Mouse (Mus musculus) liver, embryonic 11.5 days (tissue): Measurements from ENCODE around the gene Elf4. TPM values are rescaled to one million over a fixed set of nuclear protein-coding genes. Genes with fewer than 3 reads are reported as not detected.

Experiments used
- ATAC-seq: fragments of 200-750 bp; cut with Nextera tagmentation; replicated peaks from 2 replicates; pipeline ENCODE4 v1.8.0; 2017; ENCODE audit warnings: moderate number of reproducible peaks, mild to moderate bottlenecking, moderate TSS enrichment, moderate library complexity; ENCODE audit not compliant: low FRiP score
- DNase-seq: peaks from one replicate; pipeline ENCODE4 v3.0.0-alpha.2; 2017; ENCODE audit warnings: low spot score
- H3K27ac ChIP-seq: fragments of 300-500 bp; sonication (generic); 2 replicates; pipeline ENCODE4 v1.5.1; 2014; ENCODE audit warnings: mild to moderate bottlenecking, low read depth, low read length, control low read depth
- H3K27me3 ChIP-seq: fragments of 300-500 bp; sonication (generic); replicated peaks from 2 replicates; pipeline ENCODE4 v1.6.1; 2014; ENCODE audit warnings: low read length, mixed read lengths; ENCODE audit not compliant: control insufficient read depth, insufficient read depth
- H3K36me3 ChIP-seq: fragments of 300-500 bp; sonication (generic); 2 replicates; pipeline ENCODE4 v1.6.1; 2014; ENCODE audit warnings: mild to moderate bottlenecking, low read length, moderate library complexity, mixed read lengths; ENCODE audit not compliant: control insufficient read depth, insufficient read depth
- H3K4me1 ChIP-seq: fragments of 300-500 bp; sonication (generic); replicated peaks from 2 replicates; pipeline ENCODE4 v1.6.1; 2014; ENCODE audit warnings: low read length, mixed read lengths; ENCODE audit not compliant: control insufficient read depth, insufficient read depth
- H3K4me2 ChIP-seq: fragments of 300-500 bp; sonication (generic); 2 replicates; pipeline ENCODE4 v1.6.1; 2014; ENCODE audit warnings: mild to moderate bottlenecking, control low read depth, moderate library complexity
- H3K4me3 ChIP-seq: fragments of 300-500 bp; sonication (generic); 2 replicates; pipeline ENCODE4 v1.5.1; 2014; ENCODE audit warnings: low read depth, low read length, control low read depth
- H3K9ac ChIP-seq: fragments of 300-500 bp; sonication (generic); 2 replicates; pipeline ENCODE4 v1.6.1; 2014; ENCODE audit warnings: low read depth, low read length, control low read depth
- H3K9me3 ChIP-seq: fragments of 300-500 bp; sonication (generic); 2 replicates; pipeline ENCODE4 v1.6.1; 2016; ENCODE audit warnings: low read length, inconsistent platforms, mixed read lengths; ENCODE audit not compliant: control insufficient read depth
- WGBS: fragments of 180-500 bp; shearing (Covaris S2); extraction: QIAGEN DNeasy Blood & Tissue Kit; methylation state at CpG from one replicate; pipeline ENCODE4 v1.1.7; 2014; 5-methylcytosine and 5-hydroxymethylcytosine counted together
- polyA plus RNA-seq: library from polyadenylated mRNA; unstranded; fragments of >200 nt; fragmentation: Nextera tagmentation; extraction: Ambion mirVana; gene quantifications from 2 replicates; pipeline ENCODE4 v1.2.1, GENCODE M21; 2014

The Elf4 gene
- polyA plus RNA-seq, 1 experiment from 2014 or later: 7.8 TPM

DNA sequence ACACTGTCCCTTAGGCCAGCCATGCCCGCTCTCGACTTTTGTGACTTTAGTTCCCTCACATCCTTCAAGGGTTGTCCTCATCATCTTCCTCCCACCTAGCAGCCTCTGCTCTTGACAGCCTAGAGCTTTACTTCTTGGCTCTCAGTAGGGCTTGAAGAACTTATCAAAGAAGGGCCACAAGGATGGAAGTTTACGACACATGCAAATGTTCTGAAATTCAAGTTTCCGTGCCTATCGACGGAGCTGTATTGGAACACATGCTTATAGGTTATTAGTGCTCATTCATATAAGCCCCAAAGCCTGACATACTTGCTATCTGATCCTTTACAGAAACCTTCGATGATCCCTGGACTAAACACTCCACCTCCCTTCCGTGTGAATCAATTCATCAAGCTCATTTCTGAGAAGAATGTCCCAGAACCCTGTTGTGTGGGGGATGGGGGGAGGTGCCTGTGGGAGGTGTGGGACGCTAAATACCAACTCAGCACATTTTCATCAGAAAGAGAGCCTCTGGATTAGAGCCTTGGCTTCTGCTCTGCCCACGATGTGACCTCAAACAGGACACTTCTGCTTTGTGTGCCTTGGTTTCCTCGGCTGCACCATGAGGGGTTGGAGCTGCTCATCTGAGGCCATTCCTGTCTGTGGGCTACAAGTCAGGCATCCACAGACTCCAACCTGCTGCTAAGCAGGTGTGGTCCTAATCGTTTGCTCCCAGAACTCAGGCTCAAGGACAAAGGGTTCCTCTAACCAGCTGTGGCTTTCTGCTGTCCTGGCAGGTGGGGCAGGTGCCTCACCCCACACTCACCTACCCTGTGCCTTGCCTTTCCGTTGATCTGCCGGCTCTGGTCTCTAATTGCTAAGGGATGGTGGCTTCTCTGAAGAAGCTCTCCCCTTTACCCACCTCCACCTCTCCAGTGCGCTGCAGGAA is 30.1 kb downstream of the Elf4 start:
- no peak for ATAC-seq

DNA sequence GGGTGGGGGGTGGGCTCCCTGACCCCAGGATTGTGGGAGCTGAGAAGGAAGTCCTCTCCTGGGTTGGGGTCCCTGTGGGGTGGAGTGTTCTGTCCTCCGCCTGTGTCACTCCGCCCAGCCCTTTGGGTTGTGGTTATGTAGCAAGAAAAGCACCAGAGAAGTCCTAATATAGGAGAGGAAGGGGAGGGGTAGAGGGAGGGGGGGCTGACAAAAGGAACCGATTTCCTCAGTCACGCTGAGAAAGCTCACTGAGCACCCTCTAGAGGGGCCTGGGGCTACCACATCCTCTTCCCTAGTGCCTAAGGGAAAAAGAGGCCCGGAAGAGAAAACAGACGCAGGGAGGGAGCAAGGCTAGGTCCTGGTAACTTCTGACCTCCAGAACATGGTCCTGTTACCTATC is 33.4 kb downstream of the Elf4 start:
- Histone ChIP-seq H3K4me1 (peaks cover 32% of the 10 kb centered on the region), H3K27ac (no peak overlapping the region), H3K27me3 (no peaks in the 10 kb centered on the region; the same call in 1 of the 2 replicates), H3K9ac (no peak overlapping the region), H3K9me3 (no peaks in the 10 kb centered on the region), H3K4me2 (no peak overlapping the region), H3K36me3 (no peaks in the 10 kb centered on the region), H3K4me3 (no peak overlapping the region)
- 23% methylated on average over 5 of the region's 6 CpGs for WGBS
- DNase-seq (no peak), ATAC-seq (0 out of 2 replicates have a peak, but pooled peaks have one; percentile 44)

More for the DNA sequence above, 30.1 kb downstream of the Elf4 start:
- Histone ChIP-seq H3K9ac (no peak overlapping the region), H3K27me3 (no peaks in the 10 kb centered on the region; the same call in 1 of the 2 replicates), H3K36me3 (no peaks in the 10 kb centered on the region), H3K4me1 (peaks cover 19% of the 10 kb centered on the region), H3K4me2 (peak overlapping the region; percentile 44), H3K27ac (peak overlapping the region; percentile 32; the same call in 1 of the 2 replicates), H3K4me3 (no peak overlapping the region; the same call in 1 of the 2 replicates), H3K9me3 (no peaks in the 10 kb centered on the region)
- WGBS: 54% methylated on average over 15 of the region's 15 CpGs
- DNase-seq: no peak

DNA sequence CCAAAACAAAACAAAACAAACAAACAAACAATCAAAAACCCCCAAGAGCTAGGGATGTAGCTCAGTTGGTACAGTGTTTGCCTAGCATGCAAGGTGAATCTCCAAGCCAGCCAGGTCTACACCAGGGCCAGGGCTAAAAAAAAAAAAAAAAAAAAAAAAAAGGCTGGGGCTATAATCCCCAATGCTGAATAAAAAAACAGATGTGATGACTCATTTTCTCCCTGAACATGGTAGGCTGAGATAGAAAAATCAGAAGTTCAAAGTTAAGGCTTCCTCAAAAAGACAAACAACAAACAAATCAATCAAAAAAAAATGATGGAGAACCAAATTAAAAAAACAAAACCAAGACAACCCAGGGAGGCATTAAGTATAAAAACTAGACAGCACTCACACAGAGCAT is 33.8 kb downstream of the Elf4 start:
- H3K9ac ChIP-seq: no peak overlapping the region
- DNase-seq: no peak

DNA sequence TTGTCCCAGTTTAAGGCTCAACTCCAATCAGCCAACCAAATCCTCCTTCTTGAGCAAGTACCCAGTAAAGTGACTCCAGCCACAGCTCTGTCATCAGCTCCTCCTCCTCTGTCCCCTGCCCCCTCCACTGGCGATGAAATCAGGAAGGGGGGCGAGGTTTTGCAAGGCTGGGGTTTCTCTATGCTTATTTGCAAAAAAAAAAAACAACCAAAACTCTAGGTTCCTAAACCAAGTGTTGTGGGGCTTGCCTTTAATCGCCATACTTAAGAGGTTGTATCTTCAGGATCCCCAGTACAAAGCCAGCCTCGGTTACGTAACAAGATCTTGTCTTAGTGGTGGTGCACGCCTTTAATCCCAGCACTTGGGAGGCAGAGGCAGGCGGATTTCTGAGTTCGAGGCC is 34.3 kb downstream of the Elf4 start:
- Histone ChIP-seq H3K27ac (no peak overlapping the region), H3K9me3 (no peaks in the 10 kb centered on the region), H3K27me3 (no peaks in the 10 kb centered on the region; the same call in 1 of the 2 replicates), H3K4me2 (no peak overlapping the region), H3K36me3 (no peaks in the 10 kb centered on the region), H3K4me1 (peaks cover 34% of the 10 kb centered on the region), H3K9ac (no peak overlapping the region), H3K4me3 (no peak overlapping the region)
- no peak for ATAC-seq
- WGBS: 54% methylated on average over 8 of the region's 8 CpGs
- no peak for DNase-seq

More for the DNA sequence above, 33.8 kb downstream of the Elf4 start:
- Histone ChIP-seq H3K9me3 (no peaks in the 10 kb centered on the region), H3K4me1 (peaks cover 36% of the 10 kb centered on the region), H3K4me3 (no peak overlapping the region), H3K27ac (no peak overlapping the region), H3K27me3 (no peaks in the 10 kb centered on the region; the same call in 1 of the 2 replicates), H3K36me3 (no peaks in the 10 kb centered on the region), H3K4me2 (no peak overlapping the region)
- ATAC-seq: no peak

DNA sequence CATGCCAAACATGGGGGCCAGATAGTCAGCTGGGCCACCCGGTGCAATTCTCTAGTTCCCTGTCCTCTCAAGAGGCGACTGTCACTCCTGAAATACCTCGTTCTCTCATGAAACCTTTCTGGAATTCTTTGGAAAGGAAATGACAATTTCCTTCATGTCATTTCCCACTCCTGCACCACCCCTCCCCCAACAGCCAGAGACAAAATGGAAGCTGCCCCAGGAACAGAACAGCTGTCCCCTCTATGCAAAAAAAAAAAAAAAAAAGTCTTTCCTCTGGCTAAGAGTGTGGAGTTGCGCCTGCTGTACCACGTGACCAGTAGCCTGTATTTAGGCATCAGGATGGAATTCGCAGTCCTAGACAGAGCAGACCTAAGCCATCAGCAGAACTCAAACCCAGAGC is 34.7 kb downstream of the Elf4 start:
- DNase-seq: no peak

DNA sequence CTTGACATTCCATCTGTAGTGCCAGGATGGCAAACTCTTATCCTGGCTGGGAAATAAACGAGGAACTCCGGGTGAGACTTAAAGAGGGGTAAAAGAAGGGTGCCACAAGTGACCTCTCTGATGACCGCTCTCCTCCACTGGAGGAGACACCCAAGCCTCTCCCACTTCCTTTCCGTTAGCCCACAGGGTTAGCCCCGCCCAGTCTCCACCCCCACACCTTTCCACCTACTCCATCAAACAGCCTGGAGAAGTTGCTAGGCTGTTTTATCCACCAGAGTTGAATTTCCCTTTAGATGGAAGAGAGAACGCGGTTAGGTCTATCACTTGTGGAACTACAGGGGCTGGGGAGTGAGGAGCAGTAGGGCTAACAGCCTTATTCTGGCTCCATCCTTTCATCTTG is 37.7 kb downstream of the Elf4 start:
- peak overlapping the region; percentile 61 for H3K4me2 ChIP-seq
- H3K9me3 ChIP-seq: no peaks in the 10 kb centered on the region

More for the DNA sequence above, 34.7 kb downstream of the Elf4 start:
- Histone ChIP-seq H3K27me3 (no peaks in the 10 kb centered on the region), H3K4me3 (no peak overlapping the region), H3K36me3 (no peaks in the 10 kb centered on the region), H3K4me1 (peaks cover 30% of the 10 kb centered on the region), H3K9me3 (no peaks in the 10 kb centered on the region), H3K4me2 (no peak overlapping the region), H3K27ac (no peak overlapping the region), H3K9ac (no peak overlapping the region)
- 46% methylated on average over 6 of the region's 6 CpGs for WGBS
- ATAC-seq: no peak; the same call in 1 of the 2 replicates

DNA sequence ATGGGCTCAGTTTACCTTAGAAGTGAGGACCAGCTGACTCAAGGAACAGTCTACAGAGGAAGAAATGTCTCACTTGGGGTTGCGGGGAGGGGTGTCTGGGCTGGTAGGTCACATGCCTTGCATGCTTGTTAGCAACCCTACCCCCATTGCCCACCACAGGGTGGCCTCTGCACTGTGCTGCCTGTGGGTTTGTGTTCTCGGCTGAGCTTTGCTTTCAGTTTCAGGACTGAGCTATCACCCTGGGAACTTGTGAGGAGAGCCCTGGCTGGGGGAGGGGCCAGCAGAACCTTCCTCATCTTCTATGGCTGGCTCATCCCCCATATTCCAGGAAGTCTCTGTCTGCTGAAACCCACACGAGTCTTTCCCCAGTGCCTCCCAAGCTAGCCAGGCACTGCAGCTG is 38.3 kb downstream of the Elf4 start:
- Histone ChIP-seq H3K4me3 (peak overlapping the region; percentile 23), H3K27ac (peak overlapping the region; percentile 48; the same call in 1 of the 2 replicates), H3K9ac (peak overlapping the region; percentile 43; the same call in 1 of the 2 replicates), H3K36me3 (no peaks in the 10 kb centered on the region), H3K27me3 (no peaks in the 10 kb centered on the region), H3K4me1 (peaks cover 26% of the 10 kb centered on the region), H3K4me2 (peak overlapping the region; percentile 61), H3K9me3 (no peaks in the 10 kb centered on the region)
- DNase-seq (no peak), ATAC-seq (peak; percentile 60)
- WGBS: 25% methylated on average over 3 of the region's 3 CpGs

More for the DNA sequence above, 37.7 kb downstream of the Elf4 start:
- H3K4me1 ChIP-seq: peaks cover 26% of the 10 kb centered on the region
- DNase-seq: no peak
- H3K36me3 ChIP-seq: no peaks in the 10 kb centered on the region
- 0 out of 2 replicates have a peak overlapping the region, but pooled peaks have one; percentile 48 for H3K27ac ChIP-seq
- WGBS: 30% methylated on average over 7 of the region's 7 CpGs
- no peaks in the 10 kb centered on the region for H3K27me3 ChIP-seq
- peak overlapping the region; percentile 23 for H3K4me3 ChIP-seq
- H3K9ac ChIP-seq: peak overlapping the region; percentile 43; the same call in 1 of the 2 replicates
- ATAC-seq: no peak

DNA sequence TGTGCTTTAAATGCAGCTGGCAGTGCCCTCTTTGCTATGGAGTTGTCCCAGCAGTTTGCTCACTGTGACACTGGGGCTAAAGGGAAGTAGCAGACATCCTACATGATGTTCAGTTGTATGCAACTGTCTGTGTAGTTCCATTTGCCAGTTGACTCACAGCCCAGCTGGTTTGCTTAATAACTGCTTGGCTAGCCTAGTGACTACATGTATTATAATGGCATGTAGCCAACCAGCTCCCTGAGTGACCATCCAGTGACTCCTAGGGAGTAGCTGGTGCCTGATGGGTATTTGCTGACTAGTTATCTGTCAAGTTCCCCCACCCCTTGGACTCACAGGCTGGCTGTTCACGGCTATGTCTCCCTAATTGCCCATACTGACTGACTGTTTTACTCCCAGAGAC is 39.3 kb downstream of the Elf4 start:
- WGBS: 42% methylated on average over 1 of the region's 1 CpGs
- no peaks in the 10 kb centered on the region for H3K36me3 ChIP-seq
- H3K4me1 ChIP-seq: peaks cover 26% of the 10 kb centered on the region
- no peak overlapping the region for H3K4me2 ChIP-seq
- H3K9me3 ChIP-seq: no peaks in the 10 kb centered on the region
- H3K9ac ChIP-seq: no peak overlapping the region
- H3K4me3 ChIP-seq: no peak overlapping the region
- ATAC-seq (no peak), DNase-seq (no peak)
- no peaks in the 10 kb centered on the region for H3K27me3 ChIP-seq
- H3K27ac ChIP-seq: no peak overlapping the region
